Mouse (Mus musculus): Measurements from ENCODE around the gene Lpar1.

Gene Lpar1

DNA sequence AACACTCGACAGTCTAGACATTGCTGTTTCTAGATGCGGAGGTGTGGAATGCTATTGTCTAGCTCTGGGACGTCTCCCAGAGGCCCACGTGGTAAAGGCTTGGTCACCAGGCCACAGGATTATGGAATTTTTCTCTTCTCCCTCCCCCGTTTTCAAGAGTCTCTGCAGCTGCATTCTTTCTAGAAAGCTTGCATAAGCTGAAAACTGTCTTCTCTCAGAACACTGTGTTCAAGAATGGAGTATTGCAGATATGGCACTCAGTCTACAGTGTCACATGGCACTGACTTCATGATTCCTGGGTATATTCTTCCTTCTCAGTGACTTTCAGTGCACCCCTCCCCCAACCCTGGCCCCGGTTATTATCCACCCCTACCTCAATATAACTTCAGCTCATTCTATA is 107.9 kb downstream of the Lpar1 start:
- no peak for DNase-seq

DNA sequence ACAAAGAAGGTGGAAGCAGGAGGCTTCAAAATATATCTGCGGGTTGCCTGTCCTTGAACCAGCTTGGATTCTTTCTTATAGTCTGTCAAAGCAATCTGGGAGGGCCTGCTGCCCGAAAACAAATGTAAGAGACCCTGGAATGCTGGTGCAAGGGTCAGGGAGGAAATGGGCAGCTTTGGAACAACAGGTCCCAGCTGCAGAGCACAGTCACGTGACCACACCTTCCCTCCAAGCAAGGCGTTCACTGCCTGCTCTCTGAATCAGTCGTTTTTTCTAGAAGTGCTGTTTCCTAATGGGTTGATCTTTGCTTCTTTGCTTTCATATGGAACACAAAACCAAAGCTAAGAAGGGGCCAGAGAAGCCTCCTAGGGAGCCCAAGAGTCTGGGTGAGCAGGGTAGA is 111.4 kb downstream of the Lpar1 start:
- DNase-seq: no peak

DNA sequence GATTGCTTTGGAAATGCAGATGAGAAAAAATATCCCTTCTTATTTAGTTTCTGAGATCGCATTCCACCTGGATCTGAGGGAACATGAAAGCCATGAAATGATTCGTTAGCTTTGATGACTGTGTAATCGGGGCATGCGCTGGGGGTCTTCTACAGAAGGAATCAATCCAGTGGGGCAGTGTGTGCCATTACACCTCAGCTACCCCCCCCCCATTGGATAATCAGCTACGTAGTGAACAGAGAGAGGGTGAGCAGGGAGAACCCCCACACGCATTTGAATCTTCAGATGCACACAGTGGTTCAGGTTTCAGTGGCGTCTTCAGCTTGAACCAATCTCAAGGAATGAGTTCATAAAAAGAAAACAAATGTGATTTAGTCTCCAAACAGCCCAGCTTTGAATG is 115.0 kb downstream of the Lpar1 start:
- DNase-seq: no peak

DNA sequence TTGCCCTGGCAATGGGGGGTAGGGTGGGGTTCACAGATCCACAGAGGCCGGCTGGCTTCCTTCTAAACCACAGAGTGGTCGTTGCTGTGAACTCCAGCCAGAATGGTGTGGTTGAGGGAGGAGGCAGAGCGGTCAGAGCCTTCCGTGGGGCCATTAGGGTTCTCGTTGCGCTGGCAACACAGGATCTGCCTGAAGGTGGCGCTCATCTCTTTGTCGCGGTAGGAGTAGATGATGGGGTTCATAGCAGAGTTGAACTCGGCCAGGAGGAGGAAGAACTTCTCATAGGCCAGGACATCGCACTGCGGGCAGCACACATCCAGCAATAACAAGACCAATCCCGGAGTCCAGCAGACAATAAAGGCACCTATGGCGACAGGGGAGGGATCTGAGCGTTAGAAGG is 116.4 kb downstream of the Lpar1 start:
- no peak for DNase-seq

DNA sequence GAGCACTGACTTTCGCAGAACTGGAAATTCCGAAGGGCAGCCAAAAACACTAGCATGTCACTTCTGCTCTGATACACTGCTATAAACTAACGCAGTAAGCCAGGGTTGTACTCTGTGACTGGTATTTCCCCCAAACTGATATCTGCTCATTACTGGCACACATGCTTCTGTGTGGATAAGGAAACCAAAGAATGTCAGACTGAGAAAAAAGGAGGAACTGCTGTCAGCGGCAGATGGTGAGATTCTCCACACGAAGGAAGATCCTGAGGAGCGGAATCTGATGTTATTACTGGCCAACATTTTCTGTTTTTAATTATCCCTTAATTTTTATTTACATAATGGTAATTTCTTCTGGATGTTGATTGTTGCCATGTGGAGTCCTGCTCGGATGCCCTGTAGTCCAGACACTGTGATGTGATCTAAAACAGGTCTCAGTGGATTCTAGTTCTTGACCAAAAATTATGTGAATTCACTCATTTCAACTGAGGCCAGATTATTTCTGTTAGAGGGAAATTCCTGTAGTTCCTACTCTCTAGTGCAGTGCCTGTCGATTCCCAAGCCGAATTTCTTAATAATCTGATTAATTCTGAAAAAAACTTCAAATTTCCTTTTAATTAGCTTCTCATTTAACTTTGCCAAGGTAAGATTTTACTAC is 130.3 kb downstream of the Lpar1 start:
- no peak for DNase-seq

DNA sequence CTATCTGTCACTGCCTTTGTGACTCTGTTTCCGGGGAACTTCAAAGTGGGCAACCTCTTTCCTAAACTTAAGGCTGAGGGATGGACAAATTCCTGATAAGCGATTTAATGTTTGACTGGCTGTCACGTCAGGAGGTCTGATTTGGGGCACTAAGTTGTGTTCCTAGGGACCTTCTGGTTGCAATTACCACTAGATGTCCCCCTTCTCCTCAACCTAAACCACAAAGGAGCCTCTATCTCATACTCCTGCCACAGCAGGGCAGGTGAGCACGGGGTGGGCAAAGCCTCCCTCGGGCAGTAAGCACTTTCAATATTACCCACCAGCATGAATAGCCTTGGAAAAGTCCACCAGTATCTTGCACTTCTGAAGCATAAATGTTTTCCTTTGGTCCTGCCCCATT is 134.5 kb downstream of the Lpar1 start:
- peak; percentile 15 for DNase-seq

DNA sequence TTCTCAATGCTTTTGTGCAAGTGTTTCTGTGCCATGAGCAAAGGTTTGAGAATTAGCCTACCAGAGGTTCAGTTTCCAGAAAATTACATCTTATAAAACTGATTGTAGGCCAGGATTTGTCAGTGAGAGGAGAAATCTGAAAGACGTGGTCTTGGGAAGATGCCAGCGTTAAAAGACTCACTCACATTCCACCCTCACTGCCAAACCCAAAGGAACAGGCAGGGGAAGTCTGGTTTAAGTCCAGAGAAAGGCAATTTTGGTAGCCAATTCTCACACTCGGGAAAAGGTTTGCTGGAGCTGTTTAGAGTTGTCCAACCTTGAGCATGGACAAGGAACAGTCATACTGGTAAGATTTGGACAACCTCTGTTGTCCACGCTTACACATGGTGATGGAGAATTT is 136.4 kb downstream of the Lpar1 start:
- no peak for DNase-seq

DNA sequence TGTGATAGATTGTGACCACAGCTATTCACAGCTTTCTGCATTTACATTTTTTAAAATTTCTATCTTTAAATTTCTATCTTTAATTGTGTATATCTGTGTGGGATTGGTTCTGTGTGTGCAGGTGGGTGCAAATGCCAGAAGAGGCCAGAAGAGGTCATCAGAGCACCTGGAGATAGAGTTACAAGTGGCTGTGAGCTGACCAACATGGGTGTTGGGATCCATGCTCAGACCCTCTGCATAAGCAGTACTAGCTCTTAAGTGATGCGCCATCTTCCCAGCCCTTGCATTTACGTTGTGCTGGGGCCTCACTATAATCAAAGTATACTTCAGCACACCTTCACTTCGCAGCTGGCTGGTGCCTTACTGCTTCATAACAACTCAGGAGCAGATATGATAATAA is 138.2 kb downstream of the Lpar1 start:
- no peak for DNase-seq

DNA sequence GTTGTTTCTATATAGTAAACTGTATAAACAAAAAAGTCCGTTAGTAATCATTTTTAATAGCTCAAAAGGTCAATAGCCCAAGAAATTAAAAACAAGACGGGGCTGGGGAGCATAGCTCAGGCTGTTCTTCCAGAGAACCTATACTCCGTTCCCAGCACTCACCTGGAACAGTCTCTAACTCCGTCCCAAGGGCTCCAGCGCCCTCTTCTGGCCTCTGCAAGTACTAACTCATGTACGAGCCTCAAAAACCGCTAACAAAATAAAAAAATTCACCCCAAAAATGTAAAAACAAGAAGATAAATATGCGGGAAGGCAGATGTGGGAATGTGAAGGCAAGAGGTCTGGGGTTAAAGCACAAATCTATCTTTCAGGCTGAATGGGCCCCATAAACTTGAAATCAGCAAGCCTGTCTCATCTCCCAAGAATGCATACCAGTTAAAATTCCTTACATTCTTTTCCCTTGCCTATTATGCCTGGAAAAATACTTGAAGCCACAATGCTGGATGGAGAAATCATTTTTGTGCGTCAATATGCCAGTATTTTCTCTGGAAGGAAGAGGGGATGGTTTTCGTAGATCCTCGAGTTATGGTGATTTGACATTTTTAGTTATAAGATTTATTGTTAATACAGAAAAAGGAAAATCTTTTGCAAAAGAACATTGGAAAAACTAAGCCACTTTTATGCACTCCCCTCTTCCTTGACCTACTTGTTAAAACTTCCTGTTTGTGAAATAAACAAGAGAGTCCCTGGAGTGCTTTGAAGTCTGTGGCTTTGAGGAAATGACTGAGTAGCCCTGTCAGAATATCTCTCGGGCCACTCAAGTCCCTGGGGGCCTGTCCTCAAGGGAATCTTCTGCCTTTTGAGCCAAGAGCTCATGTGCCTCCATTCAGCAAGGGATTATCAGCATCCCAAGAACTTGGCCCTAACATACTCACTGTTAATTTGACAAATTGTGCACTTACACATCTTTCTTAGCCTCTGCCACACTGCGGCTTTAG is 140.2 kb downstream of the Lpar1 start:
- peak; percentile 87 for DNase-seq

DNA sequence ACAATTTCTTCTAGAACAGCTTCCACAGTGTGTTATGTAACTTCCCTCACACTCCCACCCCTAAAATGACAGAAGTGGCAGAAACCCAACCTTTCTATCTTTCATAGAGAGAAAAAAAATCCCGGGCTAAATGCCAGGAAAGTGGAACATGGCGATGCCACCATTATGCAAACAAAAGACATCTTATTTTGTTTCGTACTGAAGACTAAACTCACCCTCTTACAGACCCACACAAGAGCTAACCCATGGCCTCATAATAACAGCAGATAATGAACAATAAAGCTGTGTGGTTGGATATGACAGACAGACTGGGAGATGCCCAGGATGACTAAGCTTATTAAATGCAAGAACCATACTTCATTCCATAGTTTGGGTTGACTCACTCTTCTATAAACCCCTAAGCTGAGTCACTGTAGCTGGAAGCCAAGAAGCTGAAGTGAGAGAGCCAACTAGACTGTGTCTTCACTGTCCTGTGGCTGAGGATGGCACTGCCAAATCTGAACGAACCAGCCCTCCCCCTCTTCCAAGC is 151.7 kb downstream of the Lpar1 start:
- no peak for DNase-seq

DNA sequence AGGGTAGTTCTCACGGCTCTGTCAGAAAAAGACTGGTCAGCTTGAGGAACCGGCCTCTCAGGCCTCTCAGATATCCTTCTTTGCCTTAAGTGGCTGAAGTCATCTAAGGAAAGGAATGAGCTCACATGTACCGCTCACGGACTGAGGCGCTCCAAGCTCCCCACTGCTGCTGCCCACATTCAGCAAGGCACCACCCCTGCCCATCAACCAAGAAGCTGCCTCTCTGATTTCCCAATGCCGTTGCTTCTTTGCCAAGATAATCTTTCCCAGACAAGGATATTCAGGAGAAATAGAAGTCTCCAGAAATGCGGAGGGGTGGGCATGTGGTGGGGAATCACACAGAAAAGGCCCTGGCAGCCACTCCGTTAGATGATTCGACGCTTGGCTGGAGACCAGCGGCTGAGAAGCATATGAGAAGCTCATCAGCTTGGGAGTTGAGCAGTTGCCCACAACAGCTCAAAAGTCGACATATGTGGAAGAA is 152.8 kb downstream of the Lpar1 start:
- peak; percentile 42 for DNase-seq
